Mouse (Mus musculus): ENCODE data around the gene Gramd1a. TPM values are rescaled to one million over a fixed set of nuclear protein-coding genes. Genes with fewer than 3 reads are reported as not detected.

Gene Gramd1a
- polyA plus RNA-seq, 1 experiment from 2014 or later = 47.6 TPM

- DNase-seq (ENCODE audit: low spot score) = no peak
- no peak overlapping the region for H3K27ac ChIP-seq (ENCODE audit: low read depth, low read length)
- no peaks in the 10 kb centered on the region for H3K9me3 ChIP-seq (ENCODE audit: control insufficient read depth, low read length)
- 94% methylated on average over 7 of the region's 7 CpGs for WGBS
- peaks cover 34% of the 10 kb centered on the region for H3K27me3 ChIP-seq (replicated peaks; ENCODE audit: control insufficient read depth, insufficient read depth, low read length)
- H3K4me1 ChIP-seq (replicated peaks; ENCODE audit: control insufficient read depth, insufficient read depth, low read length) = peaks cover 8% of the 10 kb centered on the region; the same call in 1 of the 2 replicates
- no peak overlapping the region for H3K4me2 ChIP-seq
- H3K4me3 ChIP-seq (ENCODE audit: low read depth, low read length) = no peak overlapping the region
- H3K9ac ChIP-seq (ENCODE audit: low read depth, low read length) = no peak overlapping the region
- peaks cover 44% of the 10 kb centered on the region for H3K36me3 ChIP-seq (ENCODE audit: control insufficient read depth, insufficient read depth, low read length)
- ATAC-seq (replicated peaks; ENCODE audit: low FRiP score) = no peak
These were observed 25.5 kb downstream of the Gramd1a start for GRCm38 (mm10) chr7:31130197-31130596.

GRCm38 (mm10) chr7:31128157-31128705 is 27.5 kb downstream of the Gramd1a start:
- Histone ChIP-seq H3K9ac (ENCODE audit: low read depth, low read length) (no peak overlapping the region), H3K4me1 (replicated peaks; ENCODE audit: control insufficient read depth, insufficient read depth, low read length) (peaks cover 8% of the 10 kb centered on the region; the same call in 1 of the 2 replicates), H3K4me2 (no peak overlapping the region), H3K27me3 (replicated peaks; ENCODE audit: control insufficient read depth, insufficient read depth, low read length) (peaks cover 43% of the 10 kb centered on the region), H3K4me3 (ENCODE audit: low read depth, low read length) (no peak overlapping the region), H3K36me3 (ENCODE audit: control insufficient read depth, insufficient read depth, low read length) (peaks cover 28% of the 10 kb centered on the region), H3K27ac (ENCODE audit: low read depth, low read length) (no peak overlapping the region), H3K9me3 (ENCODE audit: control insufficient read depth, low read length) (no peaks in the 10 kb centered on the region)
- WGBS = 70% methylated on average over 9 of the region's 9 CpGs
- DNase-seq (ENCODE audit: low spot score) (no peak), ATAC-seq (replicated peaks; ENCODE audit: low FRiP score) (no peak)

- Histone ChIP-seq H3K4me1 (replicated peaks; ENCODE audit: control insufficient read depth, insufficient read depth, low read length) (peaks cover 8% of the 10 kb centered on the region; the same call in 1 of the 2 replicates), H3K4me3 (ENCODE audit: low read depth, low read length) (peak within 1 kb of the TSS; percentile 58), H3K36me3 (ENCODE audit: control insufficient read depth, insufficient read depth, low read length) (peaks cover 19% of the 10 kb centered on the region), H3K27ac (ENCODE audit: low read depth, low read length) (no peak within 1 kb of the TSS), H3K27me3 (replicated peaks; ENCODE audit: control insufficient read depth, insufficient read depth, low read length) (peaks cover 43% of the 10 kb centered on the region), H3K9ac (ENCODE audit: low read depth, low read length) (peak within 1 kb of the TSS; percentile 43; the same call in 1 of the 2 replicates), H3K4me2 (peak within 1 kb of the TSS; percentile 86), H3K9me3 (ENCODE audit: control insufficient read depth, low read length) (no peaks in the 10 kb centered on the region)
- ATAC-seq (replicated peaks; ENCODE audit: low FRiP score) = peak; percentile 35; the same call in 1 of the 2 replicates
- DNase-seq (ENCODE audit: low spot score) = no peak
- 2% methylated on average over 54 of the region's 60 CpGs for WGBS
These were observed 28.6 kb downstream of the Gramd1a start, which contains the start of gene Scn1b for GRCm38 (mm10) chr7:31126851-31127724. Gene Scn1b, minus strand, starts transcription at chr7:31127003.

- Histone ChIP-seq H3K9ac (ENCODE audit: low read depth, low read length) (peak overlapping the region; percentile 43; the same call in 1 of the 2 replicates), H3K36me3 (ENCODE audit: control insufficient read depth, insufficient read depth, low read length) (peaks cover 12% of the 10 kb centered on the region), H3K4me3 (ENCODE audit: low read depth, low read length) (peak overlapping the region; percentile 58), H3K27ac (ENCODE audit: low read depth, low read length) (no peak overlapping the region), H3K4me2 (peak overlapping the region; percentile 86), H3K9me3 (ENCODE audit: control insufficient read depth, low read length) (no peaks in the 10 kb centered on the region), H3K27me3 (replicated peaks; ENCODE audit: control insufficient read depth, insufficient read depth, low read length) (peaks cover 43% of the 10 kb centered on the region), H3K4me1 (replicated peaks; ENCODE audit: control insufficient read depth, insufficient read depth, low read length) (peaks cover 8% of the 10 kb centered on the region; the same call in 1 of the 2 replicates)
- ATAC-seq (replicated peaks; ENCODE audit: low FRiP score) (no peak), DNase-seq (ENCODE audit: low spot score) (no peak)
- 2% methylated on average over 53 of the region's 53 CpGs for WGBS
These were observed 29.4 kb downstream of the Gramd1a start for GRCm38 (mm10) chr7:31126211-31126751.

GRCm38 (mm10) chr7:31125116-31125515 is 30.6 kb downstream of the Gramd1a start:
- WGBS = 62% methylated on average over 13 of the region's 13 CpGs
- Histone ChIP-seq H3K4me2 (no peak overlapping the region), H3K27me3 (replicated peaks; ENCODE audit: control insufficient read depth, insufficient read depth, low read length) (peaks cover 43% of the 10 kb centered on the region), H3K9me3 (ENCODE audit: control insufficient read depth, low read length) (no peaks in the 10 kb centered on the region), H3K9ac (ENCODE audit: low read depth, low read length) (no peak overlapping the region), H3K36me3 (ENCODE audit: control insufficient read depth, insufficient read depth, low read length) (peaks cover 6% of the 10 kb centered on the region), H3K4me3 (ENCODE audit: low read depth, low read length) (no peak overlapping the region), H3K4me1 (replicated peaks; ENCODE audit: control insufficient read depth, insufficient read depth, low read length) (peaks cover 8% of the 10 kb centered on the region; the same call in 1 of the 2 replicates), H3K27ac (ENCODE audit: low read depth, low read length) (no peak overlapping the region)
- DNase-seq (ENCODE audit: low spot score) (no peak), ATAC-seq (replicated peaks; ENCODE audit: low FRiP score) (no peak)

GRCm38 (mm10) chr7:31124381-31124780 is 31.3 kb downstream of the Gramd1a start:
- H3K27ac ChIP-seq (ENCODE audit: low read depth, low read length) = no peak overlapping the region
- no peak overlapping the region for H3K9ac ChIP-seq (ENCODE audit: low read depth, low read length)
- DNase-seq (ENCODE audit: low spot score) (no peak), ATAC-seq (replicated peaks; ENCODE audit: low FRiP score) (no peak)
- WGBS = 77% methylated on average over 5 of the region's 5 CpGs
- H3K9me3 ChIP-seq (ENCODE audit: control insufficient read depth, low read length) = no peaks in the 10 kb centered on the region
- peaks cover 8% of the 10 kb centered on the region; the same call in 1 of the 2 replicates for H3K4me1 ChIP-seq (replicated peaks; ENCODE audit: control insufficient read depth, insufficient read depth, low read length)
- H3K4me2 ChIP-seq = no peak overlapping the region
- H3K4me3 ChIP-seq (ENCODE audit: low read depth, low read length) = no peak overlapping the region
- H3K27me3 ChIP-seq (replicated peaks; ENCODE audit: control insufficient read depth, insufficient read depth, low read length) = peaks cover 43% of the 10 kb centered on the region
- H3K36me3 ChIP-seq (ENCODE audit: control insufficient read depth, insufficient read depth, low read length) = no peaks in the 10 kb centered on the region; the same call in 1 of the 2 replicates

- Histone ChIP-seq H3K27ac (ENCODE audit: low read depth, low read length) (no peak overlapping the region), H3K4me3 (ENCODE audit: low read depth, low read length) (no peak overlapping the region), H3K36me3 (ENCODE audit: control insufficient read depth, insufficient read depth, low read length) (no peaks in the 10 kb centered on the region), H3K9me3 (ENCODE audit: control insufficient read depth, low read length) (no peaks in the 10 kb centered on the region), H3K4me2 (no peak overlapping the region), H3K4me1 (replicated peaks; ENCODE audit: control insufficient read depth, insufficient read depth, low read length) (peaks cover 8% of the 10 kb centered on the region; the same call in 1 of the 2 replicates), H3K27me3 (replicated peaks; ENCODE audit: control insufficient read depth, insufficient read depth, low read length) (peaks cover 43% of the 10 kb centered on the region), H3K9ac (ENCODE audit: low read depth, low read length) (no peak overlapping the region)
- DNase-seq (ENCODE audit: low spot score) (no peak), ATAC-seq (replicated peaks; ENCODE audit: low FRiP score) (no peak)
- 75% methylated on average over 3 of the region's 3 CpGs for WGBS
These were observed 32.0 kb downstream of the Gramd1a start for GRCm38 (mm10) chr7:31123697-31124096.

GRCm38 (mm10) chr7:31122641-31123631 is 32.8 kb downstream of the Gramd1a start:
- H3K27me3 ChIP-seq (replicated peaks; ENCODE audit: control insufficient read depth, insufficient read depth, low read length) = peaks cover 37% of the 10 kb centered on the region
- no peak overlapping the region for H3K27ac ChIP-seq (ENCODE audit: low read depth, low read length)
- peaks cover 8% of the 10 kb centered on the region; the same call in 1 of the 2 replicates for H3K4me1 ChIP-seq (replicated peaks; ENCODE audit: control insufficient read depth, insufficient read depth, low read length)
- H3K36me3 ChIP-seq (ENCODE audit: control insufficient read depth, insufficient read depth, low read length) = no peaks in the 10 kb centered on the region
- no peaks in the 10 kb centered on the region for H3K9me3 ChIP-seq (ENCODE audit: control insufficient read depth, low read length)
- no peak overlapping the region for H3K9ac ChIP-seq (ENCODE audit: low read depth, low read length)
- ATAC-seq (replicated peaks; ENCODE audit: low FRiP score) (no peak), DNase-seq (ENCODE audit: low spot score) (no peak)
- H3K4me2 ChIP-seq = no peak overlapping the region
- no peak overlapping the region for H3K4me3 ChIP-seq (ENCODE audit: low read depth, low read length)
- WGBS = 82% methylated on average over 16 of the region's 16 CpGs

Data from liver, embryonic 11.5 days (tissue).